Mouse (Mus musculus) megakaryocyte, embryonic 14.5 days (primary cell): ENCODE data around the gene Arsa.

Source experiments
- FLI1 ChIP-seq: IDR thresholded peaks from 2 replicates; pipeline ENCODE4 v1.6.1; 2012; ENCODE audit warnings: low read length, inconsistent platforms, mixed read lengths
- GATA1 ChIP-seq: IDR thresholded peaks from 3 replicates; pipeline ENCODE4 v1.6.1; 2012; ENCODE audit warnings: mixed read lengths, low read length, inconsistent platforms, borderline replicate concordance

GRCm38 (mm10) chr15:89496841-89497240 is 19.6 kb upstream of the Arsa start:
- no peak for TF ChIP-seq GATA1
- TF ChIP-seq FLI1: no peak
